Mouse (Mus musculus) myocyte (in vitro differentiated cells): Measurements from ENCODE around the gene Prrc2a.

Source experiments
- CEBPB ChIP-seq: IDR thresholded peaks from 2 replicates; pipeline ENCODE4 v1.6.1; 2011; ENCODE audit warnings: mild to moderate bottlenecking, moderate library complexity; ENCODE audit not compliant: poor library complexity, insufficient read depth, severe bottlenecking
- E2F4 ChIP-seq: IDR thresholded peaks from one replicate; pipeline ENCODE4 v1.6.1; 2011; ENCODE audit warnings: mild to moderate bottlenecking, control low read depth, moderate library complexity; ENCODE audit not compliant: insufficient read depth
- MAX ChIP-seq: IDR thresholded peaks from one replicate; pipeline ENCODE4 v1.6.1; 2011; ENCODE audit warnings: low read depth, mild to moderate bottlenecking, control low read depth
- MYOD1 ChIP-seq, 3 experiments: IDR thresholded peaks; one replicate each; pipeline ENCODE4 v1.6.1; 2011; ENCODE audit warnings: control low read depth in 2 of 3, low read depth in 2 of 3, mild to moderate bottlenecking in 2 of 3, moderate library complexity in 1 of 3; ENCODE audit not compliant: insufficient read length in 2 of 3, control insufficient read depth in 1 of 3
- MYOG ChIP-seq, 3 experiments: IDR thresholded peaks; one replicate each; pipeline ENCODE4 v1.6.1; 2011; ENCODE audit warnings: control low read depth in 2 of 3, low read depth in 2 of 3, mild to moderate bottlenecking in 2 of 3; ENCODE audit not compliant: insufficient read length in 2 of 3, control insufficient read depth in 1 of 3, insufficient read depth in 1 of 3
- POLR2A ChIP-seq: IDR thresholded peaks from one replicate; pipeline ENCODE4 v1.6.1; 2011; ENCODE audit warnings: low read depth, mild to moderate bottlenecking, control low read depth, moderate library complexity; ENCODE audit not compliant: insufficient read length
- POLR2AphosphoS2 ChIP-seq: IDR thresholded peaks from one replicate; pipeline ENCODE4 v1.6.1; 2011; ENCODE audit warnings: low read depth, control low read depth; ENCODE audit not compliant: insufficient read length
- SRF ChIP-seq: IDR thresholded peaks from one replicate; pipeline ENCODE4 v1.6.1; 2011; ENCODE audit warnings: low read depth; ENCODE audit not compliant: control insufficient read depth, insufficient read length
- TCF12 ChIP-seq: IDR thresholded peaks from one replicate; pipeline ENCODE4 v1.6.1; 2011; ENCODE audit warnings: mild to moderate bottlenecking, control low read depth; ENCODE audit not compliant: poor library complexity, insufficient read depth, severe bottlenecking
- TCF3 ChIP-seq: IDR thresholded peaks from one replicate; pipeline ENCODE4 v1.6.1; 2011; ENCODE audit warnings: low read depth, control low read depth; ENCODE audit not compliant: insufficient read length
- USF1 ChIP-seq: IDR thresholded peaks from one replicate; pipeline ENCODE4 v1.6.1; 2011; ENCODE audit warnings: low read depth, mild to moderate bottlenecking, control low read depth, moderate library complexity

DNA sequence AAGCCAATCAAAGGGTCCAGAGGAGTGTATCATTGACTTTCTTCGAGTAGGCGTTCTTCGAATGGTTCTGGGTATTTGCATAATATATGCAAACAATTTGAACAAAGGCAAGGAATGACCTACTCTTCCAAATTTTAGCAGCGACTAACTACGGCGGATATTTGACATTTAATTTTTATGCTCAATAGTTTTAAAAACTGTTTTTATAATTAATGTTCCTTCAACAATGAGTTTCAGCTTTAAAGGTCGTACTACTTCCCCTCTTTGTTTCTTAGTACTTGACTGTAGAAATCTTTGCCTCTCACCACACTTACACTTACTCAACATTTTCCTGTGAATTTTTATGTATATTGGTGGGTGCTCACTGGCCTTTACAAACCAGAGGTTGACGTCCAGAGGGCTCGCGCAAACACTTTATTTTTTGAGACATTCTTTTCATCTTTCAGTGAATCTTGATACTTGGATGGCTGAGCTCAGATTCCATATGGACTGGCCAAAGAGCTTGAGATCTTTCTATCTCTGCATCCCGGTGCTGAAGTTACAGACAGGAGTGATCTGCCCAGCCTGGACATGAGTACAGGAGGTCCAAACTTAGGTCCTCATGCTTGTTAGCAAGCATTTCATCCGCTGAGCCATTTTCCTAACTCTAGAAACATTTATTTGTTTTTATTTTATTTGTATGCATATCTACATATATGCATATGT, 906 bp upstream of the Prrc2a start:
- TF ChIP-seq POLR2A (no peak), TCF3 (no peak), SRF (no peak), MAX (no peak), MYOD1 (IDR thresholded peaks at IDR 0.05; ENCODE audit: control insufficient read depth in 1 of 3, insufficient read length in 2 of 3, low read depth in 2 of 3) (no peak), POLR2AphosphoS2 (no peak), MYOG (IDR thresholded peaks at IDR 0.05; ENCODE audit: control insufficient read depth in 1 of 3, insufficient read depth in 1 of 3, insufficient read length in 2 of 3, low read depth in 2 of 3) (no peak), CEBPB (no peak), USF1 (no peak), E2F4 (no peak), TCF12 (no peak)
